Mouse (Mus musculus) lung, embryonic 14.5 days (tissue): ENCODE measurements at regions not wholly inside any gene's neighbourhood (a gene's known extent, or its start where the extent isn't known, plus 50 kb on each side); places are given as distances from the start of the nearest gene placed in this dataset.

Source experiments
- ATAC-seq: fragments of 200-750 bp; cut with Nextera tagmentation; 2 replicates; pipeline ENCODE4 v1.8.0; 2017; ENCODE audit warnings: mild to moderate bottlenecking, moderate TSS enrichment, moderate library complexity; ENCODE audit not compliant: insufficient read depth
- DNase-seq: peaks from one replicate; pipeline ENCODE4 v3.0.0-alpha.2; 2015
- H3K27ac ChIP-seq: fragments of 300-500 bp; sonication (generic); 2 replicates; pipeline ENCODE4 v1.5.1; 2014; ENCODE audit warnings: low read depth, mild to moderate bottlenecking, moderate library complexity
- H3K27me3 ChIP-seq: fragments of 300-500 bp; sonication (generic); 2 replicates; pipeline ENCODE4 v1.6.1; 2014; ENCODE audit warnings: low read length, control low read depth; ENCODE audit not compliant: insufficient read depth
- H3K36me3 ChIP-seq: fragments of 300-500 bp; sonication (generic); 2 replicates; pipeline ENCODE4 v1.6.1; 2014; ENCODE audit warnings: control low read depth; ENCODE audit not compliant: insufficient read depth
- H3K4me1 ChIP-seq: fragments of 300-500 bp; sonication (generic); 2 replicates; pipeline ENCODE4 v1.6.1; 2014; ENCODE audit warnings: antibody characterized with exemption, control low read depth; ENCODE audit not compliant: insufficient read depth
- H3K4me2 ChIP-seq: fragments of 300-500 bp; sonication (generic); 2 replicates; pipeline ENCODE4 v1.6.1; 2014; ENCODE audit warnings: mild to moderate bottlenecking
- H3K4me3 ChIP-seq: fragments of 300-500 bp; sonication (generic); 2 replicates; pipeline ENCODE4 v1.5.1; 2014; ENCODE audit warnings: low read depth, low read length
- H3K9ac ChIP-seq: fragments of 300-500 bp; sonication (generic); 2 replicates; pipeline ENCODE4 v1.6.1; 2014
- H3K9me3 ChIP-seq: fragments of 300-500 bp; sonication (generic); 2 replicates; pipeline ENCODE4 v1.6.1; 2016; ENCODE audit warnings: low read depth, low read length, control low read depth
- CTCF ChIP-seq: IDR thresholded peaks from 2 replicates; pipeline ENCODE4 v1.5.1; 2016; ENCODE audit warnings: antibody characterized with exemption, low read depth
- WGBS: fragments of 180-500 bp; shearing (Covaris S2); extraction: QIAGEN DNeasy Blood & Tissue Kit; methylation state at CpG from one replicate; pipeline ENCODE4 v1.1.7; 2014; 5-methylcytosine and 5-hydroxymethylcytosine counted together

GRCm38 (mm10) chr6:15647499-15647898 lies 73.0 kb upstream of the Mdfic start:
- no peak overlapping the region for H3K4me3 ChIP-seq
- no peak overlapping the region for H3K27ac ChIP-seq
- TF ChIP-seq CTCF, result no peak
- DNase-seq (peak; percentile 70), ATAC-seq (peak; percentile 56; the same call in 1 of the 2 replicates)
- no peaks in the 10 kb centered on the region for H3K9me3 ChIP-seq
- H3K4me2 ChIP-seq, result no peak overlapping the region
- 22% methylated on average over 2 of the region's 2 CpGs for WGBS
- H3K9ac ChIP-seq, result no peak overlapping the region
- no peaks in the 10 kb centered on the region for H3K36me3 ChIP-seq
- H3K27me3 ChIP-seq, result no peaks in the 10 kb centered on the region
- no peaks in the 10 kb centered on the region for H3K4me1 ChIP-seq
